Mouse (Mus musculus): ENCODE measurements around the gene Galns.

GRCm38 (mm10) chr8:122617947-122618546 lies 6.8 kb upstream of the Galns start:
- TF ChIP-seq CTCF (IDR thresholded peaks at IDR 0.05; ENCODE audit: extremely low read depth, insufficient read length, insufficient replicate concordance, low read depth, low read length) (peak; percentile 59; the same call in 1 of the 2 replicates), POLR2A (IDR thresholded peaks at IDR 0.05; ENCODE audit: low read depth, low read length) (no peak)
